Mouse (Mus musculus) thymus, adult 2 months (tissue): ENCODE data around the gene Olfr638.

Experiments
- CTCF ChIP-seq: fragments of 200-500 bp; IDR thresholded peaks from 2 replicates; pipeline ENCODE4 v1.5.1; 2012; ENCODE audit warnings: mild to moderate bottlenecking, control low read depth, low read length, moderate library complexity, borderline replicate concordance; ENCODE audit not compliant: control insufficient read depth, poor library complexity, insufficient read depth; ENCODE audit errors: extremely low read depth
- POLR2A ChIP-seq: fragments of 200-500 bp; IDR thresholded peaks from 2 replicates; pipeline ENCODE4 v1.6.1; 2012; ENCODE audit warnings: mild to moderate bottlenecking, low read length, control low read depth, moderate library complexity; ENCODE audit not compliant: control insufficient read depth, poor library complexity, insufficient read depth; ENCODE audit errors: extremely low read depth

GRCm38 (mm10) chr7:103970852-103971251 is 27.7 kb upstream of the Olfr638 start, which contains the start of gene Olfr635:
- TF ChIP-seq CTCF, result no peak
- no peak for TF ChIP-seq POLR2A
